Mouse (Mus musculus) right cerebral cortex, postnatal 36 days (tissue): ENCODE data around the gene Rasa2.
A peak's percentile ranks its signal among the peaks of the same experiment; 100 is the strongest.
"Not testable (repeated sequence)": the region's sequence is repeated elsewhere in the genome, so short reads cannot be mapped to it uniquely, and the experiment has no call there.

ENCODE experiments used
- DNase-seq, 2 experiments: peaks; one replicate each; pipeline ENCODE4 v3.0.0; 2022; ENCODE audit warnings: low spot score in 2 of 2, mixed read lengths in 1 of 2

Gene Rasa2

DNA sequence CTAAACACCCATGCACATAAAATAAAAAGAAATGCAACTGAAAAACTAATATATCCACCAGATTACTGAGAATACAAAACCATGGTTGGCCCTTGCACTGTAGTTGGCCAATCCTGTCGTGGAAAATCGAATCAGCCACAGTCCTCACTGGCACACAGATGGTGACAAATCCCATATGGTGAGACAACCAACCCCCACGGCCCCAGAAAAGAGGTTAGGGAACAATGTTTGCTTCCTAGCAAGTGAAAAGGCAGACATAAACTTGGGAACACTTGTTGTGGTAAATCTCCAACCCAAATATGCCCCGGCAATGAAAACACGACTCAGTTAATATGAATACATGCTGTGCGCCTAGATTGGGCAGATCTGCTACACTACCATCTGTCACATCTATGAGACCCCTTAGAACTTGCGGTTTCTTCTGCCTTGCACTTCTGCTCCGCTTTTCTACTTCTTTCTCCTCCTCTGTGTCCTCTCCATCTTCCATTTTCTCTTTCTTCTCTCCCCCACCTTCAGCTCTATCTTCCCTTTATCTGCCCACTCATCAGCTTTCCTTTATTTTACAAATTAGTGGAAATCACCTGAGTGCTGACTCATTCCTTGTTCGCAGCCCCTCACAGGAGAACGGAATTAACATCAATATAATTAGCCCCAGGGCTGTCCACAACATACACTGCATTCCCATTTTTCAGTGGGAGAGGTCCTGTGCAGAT is 101.3 kb downstream of the Rasa2 start:
- no peak for DNase-seq

- DNase-seq: no peak
Observed at GRCm38 (mm10) chr9:96526011-96526410, 105.4 kb downstream of the Rasa2 start.

DNA sequence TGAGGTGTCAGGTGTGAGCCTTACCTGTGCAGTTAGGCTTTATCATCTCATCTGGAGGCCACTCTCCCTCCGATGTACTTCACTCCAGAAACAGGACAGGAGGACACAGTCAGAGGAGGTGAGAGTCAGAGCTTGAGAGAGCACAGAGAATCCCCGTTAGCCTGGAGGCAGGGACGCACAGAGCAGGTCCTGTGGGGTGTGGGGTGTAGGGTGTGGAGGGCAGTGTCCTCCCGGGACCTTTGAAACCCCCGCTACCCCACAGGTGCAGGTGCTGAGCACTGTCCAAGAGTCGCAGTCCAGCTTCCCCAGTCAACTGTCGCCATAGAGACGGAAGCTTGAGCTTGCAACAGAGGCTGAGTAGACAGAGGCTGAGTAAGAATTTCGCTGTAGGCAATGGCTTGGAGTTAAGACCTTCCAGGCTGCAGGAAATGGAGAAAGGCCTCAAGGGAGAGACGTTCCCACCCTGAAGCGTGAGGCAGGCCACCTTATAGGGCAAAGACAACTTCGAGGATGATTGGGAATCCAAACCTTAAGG is 106.4 kb downstream of the Rasa2 start, which contains the start of gene Gm28729:
Gm28729 (minus strand) TSS at position 293 of the 535 bp plus-strand sequence.
- DNase-seq: no peak

DNA sequence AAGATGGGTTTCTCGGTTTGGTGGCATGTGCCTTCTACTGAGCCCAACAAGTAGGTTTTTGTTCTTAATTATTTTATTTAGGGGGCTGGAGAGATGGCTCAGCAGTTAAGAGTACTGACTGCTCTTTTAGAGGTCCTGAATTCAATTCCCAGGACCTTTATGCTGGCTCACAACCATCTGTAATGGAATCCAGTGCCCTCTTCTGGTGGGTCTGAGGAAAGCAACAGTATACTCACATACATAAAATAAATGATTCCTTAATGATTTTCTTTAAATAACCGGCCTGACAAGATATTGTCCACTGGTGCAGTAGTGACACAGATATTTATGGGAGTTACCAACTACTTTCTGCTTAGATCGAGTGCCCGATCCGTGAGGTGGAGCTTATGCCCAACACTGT is 108.3 kb downstream of the Rasa2 start:
- DNase-seq: no peak

DNA sequence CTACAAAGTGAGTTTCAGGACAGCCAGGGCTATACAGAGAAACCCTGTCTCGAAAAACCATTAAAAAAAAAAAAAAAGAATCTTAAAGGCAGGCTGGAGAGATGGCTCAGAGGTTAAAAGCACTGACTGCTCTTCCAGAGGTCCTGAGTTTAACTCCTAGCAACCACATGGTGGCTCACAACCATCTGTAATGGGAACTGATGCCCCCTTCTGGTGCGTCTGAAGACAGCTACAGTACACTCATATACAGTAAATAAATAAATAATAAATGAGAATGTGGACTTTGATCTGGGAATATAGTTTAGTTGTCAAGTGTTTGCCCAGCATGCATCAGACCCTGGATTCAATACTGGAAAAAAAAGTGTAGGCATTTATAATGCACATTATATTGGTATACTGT is 109.8 kb downstream of the Rasa2 start:
- not testable (repeated sequence) for DNase-seq

- DNase-seq: no peak
Observed at GRCm38 (mm10) chr9:96517429-96517828, 114.0 kb downstream of the Rasa2 start.

DNA sequence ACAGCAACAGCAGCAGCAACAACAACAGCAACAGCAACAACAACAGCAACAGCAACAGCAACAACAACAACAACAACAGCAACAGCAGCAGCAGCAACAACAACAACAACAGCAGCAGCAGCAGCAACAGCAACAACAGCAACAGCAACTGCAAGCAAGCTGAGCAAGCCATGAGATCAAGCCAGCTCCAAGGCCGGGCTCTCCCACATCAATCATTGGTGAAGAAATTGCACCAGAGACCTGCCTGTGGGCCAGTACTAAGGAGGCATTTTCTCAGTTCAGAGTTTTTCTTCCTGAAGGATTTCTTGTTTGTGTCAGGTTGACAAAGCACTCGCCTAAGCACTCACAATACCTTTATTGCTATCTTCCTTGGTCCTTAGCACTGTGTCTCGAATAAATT is 114.6 kb downstream of the Rasa2 start:
- DNase-seq: no peak

DNA sequence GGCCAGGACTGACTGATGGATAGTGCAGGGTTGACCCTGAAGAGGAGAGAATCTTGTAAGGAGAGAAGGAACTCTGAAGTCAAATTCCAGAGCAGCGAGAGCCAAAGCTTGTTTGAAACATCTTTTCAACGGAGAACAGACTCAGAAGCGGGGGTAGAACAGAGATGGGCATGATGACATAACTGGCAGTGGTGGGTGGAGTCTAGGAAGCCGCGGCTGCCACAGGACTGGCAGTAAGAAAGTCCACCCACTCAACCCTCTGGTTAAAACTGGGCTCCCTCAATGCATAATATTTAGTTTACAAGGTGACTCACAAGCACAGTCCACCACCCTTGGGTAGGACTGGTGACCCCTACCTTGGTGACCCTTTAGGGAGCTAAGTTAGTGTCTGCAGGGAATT is 115.7 kb downstream of the Rasa2 start:
- DNase-seq: peak in 1 of 2 experiments; percentile 22

GRCm38 (mm10) chr9:96514278-96514677 is 117.1 kb downstream of the Rasa2 start:
- DNase-seq: no peak

- DNase-seq: peak in 1 of 2 experiments; percentile 19
Observed at GRCm38 (mm10) chr9:96506011-96506498, 125.4 kb downstream of the Rasa2 start.

GRCm38 (mm10) chr9:96505156-96505555 is 126.3 kb downstream of the Rasa2 start:
- no peak for DNase-seq

- DNase-seq: no peak
Observed at GRCm38 (mm10) chr9:96504116-96504895, 127.1 kb downstream of the Rasa2 start.

- DNase-seq: no peak
Observed at GRCm38 (mm10) chr9:96502856-96503610, 128.4 kb downstream of the Rasa2 start.

DNA sequence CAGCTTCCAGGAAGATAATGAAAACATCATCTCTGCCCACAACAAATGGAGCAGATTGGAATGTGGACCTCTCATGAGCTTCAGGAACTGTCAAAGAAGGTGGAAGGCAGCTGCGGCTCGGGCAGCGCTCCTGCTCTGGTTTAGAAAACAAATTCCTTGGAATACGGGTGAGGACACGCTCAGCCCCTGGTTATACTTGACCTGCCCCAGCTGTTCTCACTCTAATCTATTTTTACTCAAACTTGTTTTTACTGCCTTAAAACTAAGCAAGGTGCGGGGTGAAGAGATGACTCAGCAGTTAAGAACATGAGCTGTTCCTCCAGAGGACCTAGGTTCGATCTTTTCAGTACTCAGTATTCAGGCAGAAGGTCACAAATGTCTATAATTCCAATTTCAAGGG is 130.2 kb downstream of the Rasa2 start:
- DNase-seq: no peak

DNA sequence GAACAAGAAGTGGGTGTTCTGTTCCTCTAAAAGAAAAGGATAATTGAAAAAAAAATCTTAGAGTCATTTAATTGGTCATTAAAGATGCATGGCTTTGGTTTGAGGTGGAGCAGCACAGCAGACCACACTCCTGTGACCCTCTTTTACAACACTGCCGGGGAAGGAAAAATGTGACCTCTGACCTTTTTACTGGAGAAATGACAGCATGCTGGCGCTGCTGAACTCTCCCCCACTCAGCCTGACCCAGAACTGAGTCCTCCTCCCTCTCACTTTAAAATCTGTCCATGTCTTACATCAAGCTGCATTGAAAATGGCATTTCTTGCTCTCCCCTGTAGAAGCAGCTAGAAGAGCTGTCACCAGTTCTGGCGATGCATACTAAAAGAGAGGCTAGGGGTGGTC is 138.2 kb downstream of the Rasa2 start:
- DNase-seq: no peak

DNA sequence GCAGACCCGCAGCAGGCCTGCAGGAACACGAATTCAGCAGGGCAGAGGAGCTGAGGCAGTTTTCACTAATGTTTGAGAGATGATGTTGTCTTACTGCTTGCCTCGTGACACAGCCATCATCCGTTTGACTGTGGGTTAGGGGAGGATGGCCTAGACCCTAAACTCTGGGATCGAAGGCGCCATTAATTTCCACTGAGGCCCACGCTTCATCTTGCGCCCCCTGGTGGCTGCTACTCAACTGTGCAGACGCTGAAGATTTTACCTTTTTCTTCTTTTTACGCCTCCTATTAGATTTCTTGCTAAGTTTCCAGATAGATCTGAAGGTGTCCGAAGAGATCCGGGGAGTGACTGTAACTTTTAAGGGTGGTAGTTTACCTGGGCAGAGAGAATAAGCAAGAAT is 139.6 kb downstream of the Rasa2 start:
- no peak for DNase-seq
